Mouse (Mus musculus): Measurements from ENCODE around the gene Surf1.
A peak's percentile ranks its signal among the peaks of the same experiment; 100 is the strongest.
"Not testable (repeated sequence)": the region's sequence is repeated elsewhere in the genome, so short reads cannot be mapped to it uniquely, and the experiment has no call there.

Gene Surf1

DNA sequence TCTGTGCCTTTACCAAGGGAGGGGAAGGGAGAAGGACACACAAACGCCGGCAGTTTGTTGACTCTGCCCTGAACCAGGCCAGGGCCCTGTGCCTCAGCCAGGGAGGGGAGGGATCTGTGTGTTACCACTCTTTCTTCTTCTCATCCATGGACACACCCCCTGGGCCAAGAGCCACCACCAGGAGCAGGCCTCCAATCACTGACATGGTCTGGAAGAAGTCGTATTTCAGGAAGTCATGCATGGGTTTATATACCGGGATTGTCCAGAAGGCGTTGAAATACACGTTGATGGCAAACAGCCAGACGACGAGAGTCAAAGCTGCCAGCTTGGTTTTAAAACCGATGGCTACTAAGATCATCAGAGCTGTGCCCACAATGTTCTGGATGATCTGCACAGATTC, 5.5 kb upstream of the Surf1 start:
- DNase-seq, result no peak

DNA sequence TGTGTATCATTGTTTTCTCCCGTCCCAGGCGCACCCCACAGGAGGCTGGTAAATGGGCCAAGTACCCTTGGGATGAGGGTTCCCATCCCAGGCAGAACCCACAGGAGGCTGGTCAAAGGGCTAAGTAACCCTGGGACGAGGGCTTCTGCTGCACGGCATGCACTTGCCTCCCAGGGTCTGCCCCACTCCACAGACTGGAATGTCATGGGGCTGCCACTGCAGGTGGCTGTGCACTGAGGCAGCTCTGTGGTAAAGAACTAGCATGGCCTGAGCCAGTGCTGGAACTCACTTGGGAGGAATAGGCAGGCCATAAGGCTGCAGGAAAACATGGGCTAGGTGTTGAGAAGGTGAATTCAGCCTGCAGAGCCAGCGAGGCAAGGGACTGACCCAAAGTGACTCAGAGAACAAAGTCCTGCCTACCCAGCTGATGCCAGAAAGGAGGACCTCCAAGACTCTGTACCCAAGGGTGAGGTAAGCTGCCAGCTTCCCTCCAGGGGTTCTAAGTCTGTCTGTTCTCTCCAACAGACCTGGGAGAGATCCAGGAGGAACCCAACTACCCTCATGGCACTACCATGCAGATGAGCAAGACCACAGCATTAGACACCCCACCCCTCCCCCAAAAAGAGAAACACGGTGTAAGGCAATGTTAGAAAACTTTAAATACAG, 4.0 kb upstream of the Surf1 start:
- no peak for DNase-seq

- no peak for DNase-seq
Measured at GRCm38 (mm10) chr2:26919684-26920083, 3.4 kb upstream of the Surf1 start.

GRCm38 (mm10) chr2:26916738-26917137, 408 bp upstream of the Surf1 start:
- no peak for DNase-seq

DNA sequence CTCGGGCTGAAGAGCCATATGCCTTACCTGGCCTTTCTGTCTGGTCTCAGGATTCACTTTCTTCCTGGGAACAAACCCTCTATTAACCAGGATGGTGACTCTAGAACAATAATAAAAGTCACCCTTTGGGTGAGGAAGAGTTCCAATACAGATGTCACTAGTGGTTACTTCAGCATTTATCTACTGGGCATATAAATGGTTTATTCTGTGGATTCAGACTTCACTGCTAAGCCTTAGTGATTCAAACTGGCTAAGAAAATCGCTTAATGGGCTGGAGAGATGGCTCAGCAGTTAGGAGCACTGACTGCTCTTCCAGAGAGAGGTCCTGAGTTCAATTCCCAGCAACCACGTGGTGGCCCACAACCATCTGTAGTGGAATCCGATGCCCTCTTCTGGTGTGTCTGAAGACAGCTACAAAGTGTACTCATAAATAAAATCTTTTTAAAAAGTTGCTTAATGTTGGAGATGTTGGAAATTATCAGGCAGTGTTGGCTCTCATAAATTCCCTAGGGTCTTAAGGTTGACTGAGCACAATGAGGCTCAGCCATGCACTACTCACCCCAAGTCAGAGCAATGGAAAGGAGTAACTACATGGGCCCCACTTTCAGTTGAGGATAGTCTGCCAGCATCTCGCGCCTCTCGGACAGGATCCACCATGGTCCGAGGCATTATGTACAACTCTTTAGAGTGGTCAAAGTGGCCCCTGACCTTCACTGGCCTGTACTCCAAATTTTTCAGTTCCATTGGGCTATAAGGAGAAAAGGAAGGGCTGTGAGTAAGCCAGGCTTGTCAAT, 2.0 kb downstream of the Surf1 start:
- DNase-seq, result no peak

- peak; percentile 33 for DNase-seq
Measured at GRCm38 (mm10) chr2:26913416-26914147, 2.7 kb downstream of the Surf1 start.

DNA sequence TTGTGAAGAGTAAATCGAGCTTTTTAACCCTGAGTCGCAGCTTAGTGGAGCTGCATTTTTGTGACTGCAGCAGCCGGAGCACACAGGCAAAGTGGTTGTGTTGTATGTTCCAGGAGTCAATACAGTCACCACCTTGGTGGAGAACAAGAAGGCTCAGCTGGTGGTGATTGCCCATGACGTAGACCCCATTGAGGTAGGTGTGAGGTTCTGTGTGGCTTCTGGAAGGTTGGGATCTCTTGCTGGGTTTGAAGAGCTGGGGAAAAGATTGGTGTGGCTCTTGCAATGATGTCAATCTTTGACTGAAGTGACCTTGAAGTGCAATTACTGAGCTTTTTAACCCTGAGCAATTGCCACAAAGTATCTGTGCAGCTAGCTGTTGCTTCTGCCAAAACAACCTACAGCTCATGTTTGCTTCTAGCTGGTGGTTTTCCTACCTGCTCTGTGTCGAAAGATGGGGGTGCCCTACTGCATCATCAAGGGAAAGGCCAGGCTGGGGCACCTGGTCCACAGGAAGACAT, 4.0 kb downstream of the Surf1 start:
- no peak for DNase-seq

- peak; percentile 68 for DNase-seq
Measured at GRCm38 (mm10) chr2:26910994-26911765, 5.2 kb downstream of the Surf1 start.

GRCm38 (mm10) chr2:26910124-26910993, 6.0 kb downstream of the Surf1 start, which contains the start of the genes Med22 and Rpl7a:
Gene Med22, minus strand, starts transcription at chr2:26910677.
Gene Rpl7a, plus strand, starts transcription at chr2:26910764.
- peak; percentile 100 for DNase-seq

GRCm38 (mm10) chr2:26909387-26909784, 6.9 kb downstream of the Surf1 start:
- DNase-seq, result no peak

- DNase-seq, result no peak
Measured at GRCm38 (mm10) chr2:26908710-26909386, 7.5 kb downstream of the Surf1 start.

GRCm38 (mm10) chr2:26907109-26907508, 9.2 kb downstream of the Surf1 start:
- DNase-seq, result peak; percentile 57

GRCm38 (mm10) chr2:26906431-26906830, 9.9 kb downstream of the Surf1 start:
- no peak for DNase-seq

- DNase-seq, result no peak
Measured at GRCm38 (mm10) chr2:26905936-26906335, 10.4 kb downstream of the Surf1 start.

DNA sequence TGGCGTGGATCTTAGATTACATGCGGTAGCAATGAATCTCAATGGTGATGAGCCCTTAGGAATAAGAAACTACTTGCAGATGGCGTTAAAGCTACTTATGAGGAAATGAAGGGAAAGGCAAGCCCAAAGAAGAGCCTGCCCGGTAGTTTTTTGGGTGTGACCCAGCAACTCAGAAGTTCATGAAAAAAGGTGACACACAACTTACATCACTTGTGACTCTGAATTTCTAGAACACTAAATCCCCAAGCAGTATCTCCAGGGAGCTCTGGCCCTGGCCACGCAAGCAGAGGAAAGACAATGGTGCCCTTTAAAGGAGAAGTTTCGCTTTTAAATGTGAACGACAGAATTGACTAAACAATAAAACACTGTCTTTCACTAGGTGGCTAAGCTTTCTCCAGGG, 13.0 kb downstream of the Surf1 start:
- no peak for DNase-seq

DNA sequence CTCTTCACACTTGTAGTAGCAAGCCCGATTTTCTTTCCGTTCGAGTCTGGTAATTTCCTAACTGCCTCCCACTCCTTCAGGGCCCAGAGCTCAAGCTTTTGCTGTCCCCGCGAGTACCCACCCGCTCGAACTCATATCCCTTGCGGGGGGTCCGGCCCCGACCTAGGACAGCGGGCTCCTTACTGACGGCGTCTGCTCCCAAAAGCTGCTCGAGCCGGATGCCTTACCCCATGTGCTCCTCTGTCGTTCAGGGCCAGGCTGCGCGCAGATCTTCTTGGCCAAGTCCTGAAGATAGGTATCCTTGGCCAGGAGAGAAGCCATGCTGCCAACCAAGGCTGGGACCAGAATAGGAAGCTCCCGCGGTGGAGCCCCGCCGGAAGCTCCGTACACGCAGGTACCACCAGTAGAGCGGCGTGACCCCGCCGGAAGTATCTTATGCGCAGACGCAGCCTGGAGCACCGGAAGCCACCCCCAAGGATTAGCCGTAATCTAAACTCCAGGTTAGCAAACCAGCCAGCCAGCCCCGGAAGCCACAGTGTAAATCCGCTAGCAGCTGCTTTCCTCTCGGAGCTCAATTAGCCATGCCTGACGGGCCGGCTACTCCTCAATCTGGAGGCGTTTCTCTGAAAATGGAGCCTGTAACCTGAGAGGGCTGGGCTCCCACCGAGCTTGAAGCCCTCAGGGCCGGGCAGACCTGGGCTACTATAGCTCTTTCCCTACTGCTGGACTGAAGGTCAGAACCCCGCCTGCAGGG, 13.7 kb downstream of the Surf1 start, which contains the start of gene Surf6:
Surf6 (minus strand) TSS at position 413 of the 754 bp plus-strand sequence.
- peak; percentile 94 for DNase-seq

DNA sequence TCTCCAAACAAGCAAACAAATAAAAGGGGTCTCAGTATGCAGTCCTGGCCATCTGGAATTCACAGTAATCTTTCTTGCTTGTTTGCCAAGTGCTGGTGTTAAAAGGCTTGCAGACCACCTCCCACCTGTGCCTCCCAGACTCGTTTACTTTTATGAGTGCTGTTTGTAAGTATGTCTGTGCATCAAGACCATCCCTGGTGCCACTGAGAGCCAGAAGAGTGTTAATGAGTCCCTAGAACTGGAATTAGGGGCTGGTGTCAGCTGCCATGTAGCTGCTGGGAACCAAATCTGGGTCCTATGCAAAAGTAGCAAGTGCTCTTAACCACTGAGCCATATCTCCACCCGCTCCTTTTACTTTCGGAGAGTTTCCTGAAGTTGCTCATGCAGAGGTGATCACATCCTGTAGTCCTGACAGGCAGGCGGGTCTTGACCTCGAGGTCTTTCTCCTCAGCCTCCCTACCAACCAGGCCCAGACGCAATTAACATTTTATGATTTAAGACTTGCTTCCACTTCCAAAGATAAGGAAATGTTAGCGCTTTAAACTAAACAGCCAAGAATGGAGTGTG, 14.4 kb downstream of the Surf1 start:
- no peak for DNase-seq

GRCm38 (mm10) chr2:26900731-26901130, 15.6 kb downstream of the Surf1 start:
- DNase-seq, result no peak

DNA sequence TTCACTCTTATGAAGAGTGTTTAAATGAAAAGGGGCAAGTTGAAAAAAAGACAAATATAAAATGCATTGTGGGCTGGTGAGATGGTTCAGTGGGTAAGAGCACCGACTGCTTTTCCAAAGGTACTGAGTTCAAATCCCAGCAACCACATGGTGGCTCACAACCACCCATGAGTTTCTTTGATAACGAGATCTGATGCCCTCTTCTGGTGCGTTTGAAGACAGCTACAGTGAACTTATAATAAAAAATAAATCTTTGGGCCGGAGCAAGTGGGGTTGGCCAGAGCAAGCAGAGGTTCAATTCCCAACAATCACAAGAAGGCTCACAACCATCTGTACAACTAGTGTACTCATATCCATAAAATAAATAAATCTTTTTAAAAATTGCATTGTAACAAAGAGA, 20.4 kb downstream of the Surf1 start:
- DNase-seq, result no peak

DNA sequence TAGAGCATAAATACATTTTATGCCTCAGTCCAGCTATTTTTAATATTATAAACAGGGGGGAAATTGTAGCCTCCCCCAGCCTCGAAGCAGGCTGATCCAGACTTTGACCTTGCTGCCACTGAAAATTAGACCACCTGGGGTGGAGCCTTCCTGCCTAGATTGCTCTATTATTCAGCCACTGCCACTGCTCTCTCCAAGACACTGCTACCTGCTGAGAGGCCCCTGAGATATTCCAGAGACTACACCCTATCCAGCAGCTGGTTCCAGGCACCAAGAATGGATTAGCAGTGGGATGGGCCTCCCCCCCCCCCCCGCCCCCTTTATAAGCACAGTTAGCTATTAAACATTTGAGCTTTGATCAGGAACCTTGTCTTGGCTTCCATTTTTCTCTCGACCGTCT, 30.2 kb downstream of the Surf1 start:
- not testable (repeated sequence) for DNase-seq
